Mouse (Mus musculus): ENCODE measurements at regions not wholly inside any gene's neighbourhood (a gene's known extent, or its start where the extent isn't known, plus 50 kb on each side); places are given as distances from the start of the nearest gene placed in this dataset.

DNA sequence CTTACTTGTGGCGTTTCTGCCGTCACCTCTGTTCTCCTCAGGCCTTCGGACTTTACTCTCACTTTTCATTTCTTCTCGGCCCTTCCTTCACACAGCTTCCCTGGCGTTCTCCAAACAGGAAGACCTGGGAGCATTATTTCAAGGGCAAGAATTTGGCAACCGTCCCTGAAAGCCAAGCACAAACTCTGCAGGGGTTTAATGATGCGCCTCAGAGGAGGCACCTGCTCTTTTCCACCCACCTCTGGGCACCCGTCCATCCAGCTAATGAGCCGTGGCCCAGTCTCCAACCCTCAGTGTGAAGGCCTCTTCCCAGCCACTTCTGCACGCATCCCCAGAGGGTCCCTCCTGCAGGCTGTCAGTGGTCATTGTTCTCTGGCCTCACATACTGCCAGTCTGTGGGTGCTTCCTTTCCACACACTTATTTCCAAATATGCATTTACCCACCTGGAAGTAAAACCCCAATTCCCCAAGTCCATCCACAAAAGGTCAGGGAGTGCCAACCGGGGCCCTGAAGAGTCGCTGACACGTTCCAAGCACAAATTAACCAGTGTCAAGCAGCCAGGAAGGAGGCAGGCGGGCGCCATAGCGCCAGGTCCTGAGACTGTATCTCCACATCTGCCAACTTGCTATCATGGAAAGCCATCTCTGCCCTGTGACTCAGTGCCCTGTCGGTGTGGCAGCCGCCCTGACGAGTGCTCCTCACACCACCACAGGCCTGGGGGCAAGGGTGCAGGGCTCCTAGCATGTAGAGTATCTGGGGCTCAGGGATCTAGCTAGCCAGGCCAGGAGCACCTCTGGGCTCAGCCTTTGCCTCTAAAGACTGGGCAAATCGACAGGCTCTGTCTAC lies 56.0 kb upstream of the Slc45a1 start:
- H3K79me2 ChIP-seq (ENCODE audit: control insufficient read depth, insufficient read depth, low read length) = no peaks in the 10 kb centered on the region
- peak; percentile 71 for DNase-seq (ENCODE audit: extremely low read depth, low read depth, low spot score)
- 16% methylated on average over 20 of the region's 20 CpGs for WGBS
- H3K9ac ChIP-seq (ENCODE audit: low read depth, low read length) = peak overlapping the region; percentile 84
- H3K27me3 ChIP-seq (ENCODE audit: control insufficient read depth, insufficient read depth, low read length) = no peaks in the 10 kb centered on the region
- no peaks in the 10 kb centered on the region for H3K36me3 ChIP-seq (ENCODE audit: control insufficient read depth, insufficient read depth, low read length)
- no peak for TF ChIP-seq CTCF (IDR thresholded peaks at IDR 0.05; ENCODE audit: low read depth, low read length)
- no peak for TF ChIP-seq POLR2A (IDR thresholded peaks at IDR 0.05; ENCODE audit: extremely low read depth, insufficient read depth, low read length)
- no peak overlapping the region for H3K4me3 ChIP-seq (ENCODE audit: insufficient read depth, low read depth, low read length)
- H3K27ac ChIP-seq (replicated peaks; ENCODE audit: insufficient read depth, low read depth, low read length) = peak overlapping the region; percentile 99
- peaks cover 48% of the 10 kb centered on the region for H3K4me1 ChIP-seq (ENCODE audit: control insufficient read depth, insufficient read depth, low read length)

DNA sequence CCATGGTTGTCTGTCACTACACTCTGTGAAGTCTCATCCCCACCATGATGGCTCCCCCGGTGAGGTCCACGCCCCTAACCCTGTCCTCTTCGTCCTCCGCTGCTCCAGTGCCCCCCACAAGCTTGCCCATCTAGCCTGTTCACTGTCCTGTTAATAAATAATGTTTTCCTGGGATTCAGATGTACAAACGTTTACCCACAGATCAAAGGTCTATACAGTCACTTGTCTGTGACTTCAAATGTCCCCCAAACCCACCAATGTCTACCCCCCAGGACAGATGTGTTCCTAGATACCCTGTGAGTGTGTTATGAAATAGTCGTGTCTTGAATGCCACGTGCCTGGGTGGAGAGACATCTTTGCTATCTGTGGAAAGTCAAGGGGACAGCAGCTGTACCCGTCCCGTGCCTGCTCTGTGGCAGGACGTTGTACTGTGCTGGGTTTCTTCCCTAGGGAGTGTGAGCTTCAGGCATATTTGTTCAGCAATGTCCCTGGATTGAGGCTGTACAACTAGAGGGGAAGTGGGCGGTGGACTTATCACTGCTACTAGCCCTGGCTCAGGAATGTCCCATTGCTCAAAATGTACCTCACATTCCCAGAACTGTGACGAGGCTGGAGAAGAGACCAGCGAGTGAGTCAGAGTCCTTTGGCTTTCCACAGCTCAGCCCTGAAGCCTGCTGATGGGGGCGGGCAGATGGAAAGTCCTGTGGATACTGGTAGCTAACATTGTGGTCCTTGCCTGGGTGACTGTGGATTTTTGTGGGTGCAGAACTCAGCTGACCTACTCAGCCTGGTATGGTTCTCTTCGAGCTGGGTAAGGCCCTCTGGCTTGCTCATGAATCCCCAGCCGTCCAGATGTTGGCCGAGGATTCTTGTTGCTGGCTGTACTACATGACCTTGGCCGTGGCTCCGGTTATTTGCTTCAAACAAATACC lies 55.1 kb upstream of the Slc45a1 start:
- H3K4me3 ChIP-seq (ENCODE audit: insufficient read depth, low read depth, low read length) = peak overlapping the region; percentile 8
- TF ChIP-seq CTCF (IDR thresholded peaks at IDR 0.05; ENCODE audit: low read depth, low read length) (no peak), POLR2A (IDR thresholded peaks at IDR 0.05; ENCODE audit: extremely low read depth, insufficient read depth, low read length) (0 out of 2 replicates have a peak, but pooled peaks have one; percentile 7)
- H3K79me2 ChIP-seq (ENCODE audit: control insufficient read depth, insufficient read depth, low read length) = no peaks in the 10 kb centered on the region
- H3K27ac ChIP-seq (replicated peaks; ENCODE audit: insufficient read depth, low read depth, low read length) = peak overlapping the region; percentile 99
- H3K9ac ChIP-seq (ENCODE audit: low read depth, low read length) = peak overlapping the region; percentile 84
- no peaks in the 10 kb centered on the region for H3K27me3 ChIP-seq (ENCODE audit: control insufficient read depth, insufficient read depth, low read length)
- DNase-seq (ENCODE audit: extremely low read depth, low read depth, low spot score) = peak; percentile 98
- no peaks in the 10 kb centered on the region for H3K36me3 ChIP-seq (ENCODE audit: control insufficient read depth, insufficient read depth, low read length)
- WGBS = 13% methylated on average over 19 of the region's 19 CpGs
- H3K4me1 ChIP-seq (ENCODE audit: control insufficient read depth, insufficient read depth, low read length) = peaks cover 52% of the 10 kb centered on the region

- Histone ChIP-seq H3K9ac (ENCODE audit: low read depth, low read length) (peak overlapping the region; percentile 84), H3K27me3 (ENCODE audit: control insufficient read depth, insufficient read depth, low read length) (no peaks in the 10 kb centered on the region), H3K36me3 (ENCODE audit: control insufficient read depth, insufficient read depth, low read length) (no peaks in the 10 kb centered on the region), H3K79me2 (ENCODE audit: control insufficient read depth, insufficient read depth, low read length) (no peaks in the 10 kb centered on the region), H3K4me1 (ENCODE audit: control insufficient read depth, insufficient read depth, low read length) (peaks cover 52% of the 10 kb centered on the region), H3K4me3 (ENCODE audit: insufficient read depth, low read depth, low read length) (peak overlapping the region; percentile 34), H3K27ac (replicated peaks; ENCODE audit: insufficient read depth, low read depth, low read length) (peak overlapping the region; percentile 99)
- TF ChIP-seq CTCF (IDR thresholded peaks at IDR 0.05; ENCODE audit: low read depth, low read length) (no peak), POLR2A (IDR thresholded peaks at IDR 0.05; ENCODE audit: extremely low read depth, insufficient read depth, low read length) (no peak)
- 29% methylated on average over 7 of the region's 7 CpGs for WGBS
- peak; percentile 97 for DNase-seq (ENCODE audit: extremely low read depth, low read depth, low spot score)
These were observed 54.3 kb upstream of the Slc45a1 start for GRCm38 (mm10) chr4:150706291-150706690.

DNA sequence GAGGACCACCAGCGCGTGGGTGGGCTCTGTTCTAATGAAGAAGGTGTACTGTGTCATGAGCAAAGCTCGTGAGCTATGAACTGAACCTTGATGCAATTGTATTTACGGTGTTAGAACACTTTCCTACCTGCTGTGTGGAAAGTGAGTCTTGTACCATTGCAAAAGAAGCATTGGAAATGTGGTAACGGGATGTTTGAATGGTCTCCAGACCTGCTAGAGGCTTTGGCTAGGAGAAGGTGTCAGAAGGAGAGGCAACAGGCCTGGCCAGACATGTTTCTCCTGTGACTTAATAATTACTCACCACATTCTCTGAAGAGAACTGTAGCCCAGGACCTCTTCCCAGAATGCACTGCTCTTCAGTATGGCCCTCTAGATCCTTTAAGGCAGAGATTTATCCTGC lies 51.3 kb upstream of the Slc45a1 start:
- TF ChIP-seq CTCF (IDR thresholded peaks at IDR 0.05; ENCODE audit: low read depth, low read length) (no peak), POLR2A (IDR thresholded peaks at IDR 0.05; ENCODE audit: extremely low read depth, insufficient read depth, low read length) (no peak)
- Histone ChIP-seq H3K79me2 (ENCODE audit: control insufficient read depth, insufficient read depth, low read length) (no peaks in the 10 kb centered on the region), H3K4me1 (ENCODE audit: control insufficient read depth, insufficient read depth, low read length) (peaks cover 43% of the 10 kb centered on the region), H3K4me3 (ENCODE audit: insufficient read depth, low read depth, low read length) (no peak overlapping the region), H3K27ac (replicated peaks; ENCODE audit: insufficient read depth, low read depth, low read length) (peak overlapping the region; percentile 99), H3K9ac (ENCODE audit: low read depth, low read length) (peak overlapping the region; percentile 17), H3K27me3 (ENCODE audit: control insufficient read depth, insufficient read depth, low read length) (no peaks in the 10 kb centered on the region), H3K36me3 (ENCODE audit: control insufficient read depth, insufficient read depth, low read length) (no peaks in the 10 kb centered on the region)
- DNase-seq (ENCODE audit: extremely low read depth, low read depth, low spot score) = peak; percentile 94
- 44% methylated on average over 5 of the region's 5 CpGs for WGBS
